Mouse (Mus musculus) adrenal gland, postnatal 25 days (tissue): ENCODE measurements at regions not wholly inside any gene's neighbourhood (a gene's known extent, or its start where the extent isn't known, plus 50 kb on each side); places are given as distances from the start of the nearest gene placed in this dataset.
A peak's percentile ranks its signal among the peaks of the same experiment; 100 is the strongest.

Experiments
- DNase-seq: peaks from one replicate; pipeline ENCODE4 v3.0.0; 2021; ENCODE audit warnings: mixed read lengths

DNA sequence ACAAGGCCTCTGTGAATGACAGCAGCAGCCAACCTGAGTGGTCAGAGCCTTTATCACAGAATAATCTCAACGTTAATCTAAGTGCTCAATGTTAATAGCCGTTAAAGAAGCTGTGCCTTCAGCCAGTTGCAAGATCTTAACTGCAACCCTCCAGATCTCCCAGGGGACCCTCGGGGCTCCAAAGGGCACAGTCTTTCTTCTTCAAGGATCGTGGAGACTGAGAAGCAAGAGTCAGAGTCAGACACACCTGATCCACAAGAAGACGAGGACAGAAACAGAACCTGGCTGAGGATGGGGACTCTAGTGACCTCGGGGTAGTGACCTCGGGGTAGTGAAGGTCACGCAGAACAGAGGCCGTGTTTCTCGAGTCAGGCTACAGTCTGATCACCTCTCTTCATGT is 206.0 kb downstream of the Sptssa start:
- peak; percentile 4 for DNase-seq

DNA sequence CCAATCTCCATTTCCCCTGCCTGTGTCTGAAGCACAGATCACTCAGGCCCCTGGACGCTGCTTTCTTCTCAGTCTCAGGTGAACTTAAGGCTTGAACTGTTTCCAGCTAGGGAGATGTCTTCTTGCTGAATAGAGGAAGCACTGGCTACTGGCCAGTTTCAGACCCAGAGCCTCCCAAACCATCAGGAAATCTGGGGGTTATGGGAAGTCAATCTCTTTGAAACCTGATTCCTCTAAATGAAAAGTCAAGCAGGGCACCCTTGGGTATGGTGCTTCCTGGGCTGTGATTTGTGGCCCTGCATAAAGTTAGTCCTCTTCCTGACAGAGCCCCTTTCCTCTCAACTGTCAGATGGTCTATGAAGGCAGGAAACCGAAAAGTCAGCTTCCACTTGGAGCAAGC is 208.2 kb downstream of the Sptssa start:
- no peak for DNase-seq

DNA sequence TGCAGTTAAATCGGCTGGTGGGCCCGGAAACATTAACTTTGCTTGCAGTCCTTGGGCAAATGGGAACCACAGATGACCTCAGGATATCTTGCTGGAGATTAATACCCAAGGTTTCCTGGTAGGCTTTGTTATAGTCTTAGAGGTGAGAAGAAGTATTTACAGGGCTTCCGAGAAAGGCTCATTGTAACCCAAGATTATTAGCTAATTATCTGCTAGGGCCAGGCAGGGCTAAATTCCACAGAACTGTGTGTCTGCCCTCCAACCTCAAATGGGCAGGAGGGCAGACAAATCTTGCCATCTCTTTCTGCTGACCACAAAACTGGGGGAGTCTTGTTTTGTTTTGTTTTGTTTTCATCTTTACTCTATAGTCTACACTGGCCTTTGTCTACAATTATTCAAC is 209.0 kb downstream of the Sptssa start:
- DNase-seq, result no peak

DNA sequence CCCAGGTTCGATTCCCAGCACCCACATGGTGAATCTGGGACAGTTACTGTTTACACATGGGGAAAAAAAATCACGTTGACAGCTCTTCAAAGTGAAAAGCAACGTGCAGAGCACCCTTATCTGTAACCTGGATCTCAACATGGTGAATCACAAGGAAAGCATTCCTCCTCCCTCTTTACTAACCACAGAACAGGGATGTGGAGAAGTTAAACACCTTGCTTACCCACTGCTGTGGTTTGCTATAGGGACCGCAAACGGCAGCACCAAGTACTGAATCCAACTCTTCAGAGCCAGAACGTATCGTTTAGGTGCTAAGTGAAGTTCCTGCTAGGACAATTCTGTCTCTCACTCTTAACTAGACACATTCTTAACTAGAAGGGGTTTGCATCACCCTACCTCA is 210.0 kb downstream of the Sptssa start:
- DNase-seq, result no peak

DNA sequence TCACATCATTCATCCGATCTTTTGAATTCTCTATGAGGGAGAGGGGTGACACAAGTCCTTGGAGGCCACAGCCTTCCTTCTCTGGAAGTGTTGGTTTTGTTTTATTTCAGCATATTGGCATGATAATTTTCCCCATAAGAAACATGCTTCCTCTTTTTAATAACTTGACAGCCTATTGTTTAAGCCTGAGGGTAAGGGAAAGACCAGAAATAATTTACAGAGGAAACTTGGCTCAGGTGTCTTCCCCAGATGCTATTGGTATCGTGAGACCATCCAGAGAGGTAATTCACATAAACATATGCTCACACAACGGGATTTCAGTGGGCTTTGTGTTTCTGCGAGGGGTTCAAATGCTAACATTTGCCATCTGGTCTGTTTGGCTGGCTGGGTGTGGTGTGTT is 212.0 kb downstream of the Sptssa start:
- no peak for DNase-seq

DNA sequence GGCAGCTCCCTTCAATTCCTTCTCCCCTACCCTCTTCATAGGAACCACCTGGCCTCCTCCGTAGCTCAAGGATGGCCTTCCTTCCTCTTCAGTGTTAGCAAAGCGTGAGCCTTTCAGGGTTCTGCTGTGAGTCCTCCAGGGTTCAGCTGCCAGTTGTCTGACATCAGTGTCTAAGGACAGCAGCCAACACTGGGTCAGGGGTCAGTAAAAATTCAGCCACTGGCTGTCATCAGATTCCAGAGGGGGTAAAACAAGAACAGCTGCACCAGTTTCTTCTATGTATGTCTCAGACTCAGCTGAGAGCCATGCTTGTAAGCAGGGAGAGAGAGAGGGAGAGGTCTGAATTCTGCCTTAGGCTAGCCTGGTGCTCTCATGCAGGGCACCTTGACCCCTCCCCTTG is 213.1 kb downstream of the Sptssa start:
- DNase-seq, result peak; percentile 26

DNA sequence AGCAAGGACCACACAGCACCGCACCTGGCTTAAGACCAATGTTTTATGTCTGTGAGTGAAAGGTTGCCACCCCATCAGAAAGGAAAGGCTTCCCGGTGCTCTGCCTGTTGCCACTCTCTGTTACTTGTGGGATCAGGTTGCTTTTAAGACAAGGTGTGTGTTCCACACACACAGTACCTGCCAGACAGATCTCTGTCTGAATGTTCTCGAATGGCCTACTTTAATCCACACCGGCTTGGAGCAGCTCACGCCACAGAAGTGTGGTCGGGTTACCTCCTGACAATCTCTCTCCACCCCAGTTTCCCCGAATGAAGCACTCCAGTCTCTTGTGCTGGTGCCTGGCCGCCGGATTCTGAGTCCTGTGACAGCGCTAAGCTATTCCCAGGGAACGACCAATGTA is 214.0 kb downstream of the Sptssa start:
- no peak for DNase-seq

DNA sequence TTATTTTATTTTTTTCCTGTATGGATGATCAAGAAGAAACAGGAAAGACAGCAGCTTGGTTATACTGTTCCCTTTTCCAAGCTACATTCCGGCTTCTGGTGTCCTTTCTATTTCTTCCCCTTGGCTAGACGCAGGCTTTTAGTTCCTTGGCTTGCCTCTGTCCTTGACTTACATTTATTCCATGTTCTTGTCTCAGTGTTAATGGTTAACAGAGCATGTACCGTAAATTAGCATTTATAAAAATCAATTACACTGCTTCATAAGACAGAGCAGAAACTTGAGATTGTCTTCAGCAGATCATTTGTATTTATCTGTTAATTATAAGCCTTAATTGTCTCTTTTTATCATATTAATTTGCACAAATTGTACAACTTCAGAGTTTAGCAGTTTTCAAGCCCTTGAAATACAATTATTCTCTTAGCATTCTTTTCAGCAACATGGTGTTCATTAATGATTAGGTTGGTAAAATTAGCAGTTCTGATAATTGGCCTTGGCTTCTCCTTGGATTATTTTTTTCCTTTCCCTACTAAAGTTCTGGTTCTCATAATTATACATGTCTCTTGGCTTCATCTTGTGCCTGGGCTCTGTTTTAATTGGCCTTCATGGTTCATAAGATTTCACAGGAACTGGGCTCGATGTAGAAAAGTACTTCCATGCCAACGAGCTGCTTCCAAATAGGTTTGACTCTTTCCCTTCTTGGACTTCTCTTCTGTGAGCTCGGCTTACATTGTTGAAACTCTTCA is 215.4 kb downstream of the Sptssa start:
- no peak for DNase-seq

DNA sequence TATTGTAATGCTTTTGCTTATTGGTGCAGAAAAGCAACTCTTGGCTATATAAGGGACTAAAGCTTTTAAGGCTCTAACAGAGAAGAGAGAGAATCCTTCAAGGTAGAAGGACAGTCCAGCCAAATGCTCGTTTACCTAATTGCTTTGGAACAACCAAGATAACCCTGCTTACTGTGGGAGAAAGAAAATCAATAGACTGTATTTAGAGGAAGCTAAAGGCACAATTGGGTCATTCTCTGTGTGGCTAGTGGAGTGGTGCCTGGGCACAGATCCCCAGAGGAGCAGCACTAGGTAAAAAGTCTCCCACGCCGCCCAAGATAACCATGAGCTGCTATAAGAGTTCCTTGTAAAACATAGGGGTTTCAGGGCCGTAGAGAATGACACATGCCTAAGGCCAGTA is 217.6 kb downstream of the Sptssa start:
- no peak for DNase-seq

DNA sequence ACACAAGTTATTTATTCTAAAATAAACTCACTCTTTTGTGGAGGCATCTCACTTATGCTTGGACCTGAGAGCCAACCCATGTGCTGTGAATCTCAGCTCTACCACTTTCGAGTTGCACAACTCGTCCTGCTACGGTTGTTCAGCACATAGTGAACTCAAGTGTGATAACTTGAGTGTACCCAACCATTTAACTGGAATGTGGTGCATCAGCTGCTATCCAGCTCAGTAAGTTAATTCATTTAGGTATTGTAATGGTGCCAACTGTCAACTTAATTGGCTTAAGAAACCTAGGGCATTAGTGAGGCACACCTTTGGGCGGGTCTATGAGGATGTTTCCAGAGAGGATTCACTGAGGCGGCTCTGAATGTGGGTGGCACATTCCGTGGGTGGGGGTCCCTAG is 221.6 kb upstream of the Egln3 start:
- DNase-seq, result no peak

DNA sequence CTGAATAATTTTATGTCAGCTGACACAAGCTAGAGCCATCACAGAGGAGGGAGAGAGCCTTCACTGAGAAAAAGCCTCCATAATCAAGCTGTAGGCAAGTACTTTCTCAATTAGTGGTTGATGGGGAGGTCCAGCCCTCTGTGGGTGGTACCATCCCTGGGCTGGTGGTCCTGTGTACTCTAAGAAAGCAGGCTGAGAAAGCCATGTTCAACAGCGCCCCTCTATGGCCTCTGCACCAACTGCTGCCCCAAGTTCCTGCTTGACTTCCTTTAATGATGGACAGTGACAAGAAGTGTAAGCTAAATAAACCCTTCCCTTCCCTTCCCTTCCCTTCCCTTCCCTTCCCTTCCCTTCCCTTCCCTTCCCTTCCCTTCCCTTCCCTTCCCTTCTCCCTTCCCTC is 211.2 kb upstream of the Egln3 start:
- DNase-seq, result no peak

DNA sequence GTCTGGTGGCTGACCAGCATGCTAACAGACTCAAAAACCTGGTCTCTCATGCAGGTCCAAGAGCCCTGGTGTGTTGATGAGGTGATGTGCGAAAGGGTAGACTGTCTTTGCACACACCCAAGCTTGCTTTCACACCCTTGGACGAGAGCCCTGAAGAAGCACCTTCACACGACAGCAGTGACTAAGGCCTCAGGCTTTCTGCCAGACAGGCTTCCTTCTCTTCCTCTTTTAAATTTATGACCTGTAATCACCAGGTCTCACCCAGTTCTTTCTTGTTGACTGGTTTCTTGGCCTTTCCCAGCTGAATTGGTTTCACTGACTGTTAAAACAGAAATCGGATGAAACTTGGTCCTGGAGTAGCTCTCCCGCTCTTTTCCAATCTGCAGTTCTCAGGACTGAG is 210.5 kb upstream of the Egln3 start:
- DNase-seq, result peak; percentile 6

DNA sequence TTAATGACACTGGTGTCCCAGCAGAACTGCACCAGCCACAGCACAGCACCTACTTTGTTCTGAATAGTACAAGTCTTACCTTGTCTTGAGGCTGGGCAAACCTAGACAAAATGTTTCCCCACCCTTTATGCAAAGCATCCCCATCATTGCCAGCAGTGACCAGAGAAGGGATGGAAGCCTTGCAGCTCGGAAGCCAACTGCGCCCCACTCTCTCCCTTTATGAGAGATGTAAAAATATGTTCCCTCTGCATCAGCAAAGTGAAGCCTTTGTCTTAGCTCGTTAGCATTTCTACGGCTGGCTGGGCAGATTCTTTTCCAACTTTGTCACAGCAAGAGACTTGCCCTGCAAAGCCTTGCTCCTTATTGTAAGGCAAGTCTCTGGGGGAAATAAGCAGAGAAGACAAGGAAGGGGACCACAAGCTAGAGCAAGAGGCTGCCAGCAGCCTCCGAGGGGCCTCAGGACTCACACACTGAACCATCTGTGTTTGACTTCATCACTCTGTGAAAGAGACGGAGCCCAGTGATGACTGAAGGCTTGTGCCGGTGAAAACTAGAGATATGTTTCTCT is 206.5 kb upstream of the Egln3 start:
- DNase-seq, result no peak

DNA sequence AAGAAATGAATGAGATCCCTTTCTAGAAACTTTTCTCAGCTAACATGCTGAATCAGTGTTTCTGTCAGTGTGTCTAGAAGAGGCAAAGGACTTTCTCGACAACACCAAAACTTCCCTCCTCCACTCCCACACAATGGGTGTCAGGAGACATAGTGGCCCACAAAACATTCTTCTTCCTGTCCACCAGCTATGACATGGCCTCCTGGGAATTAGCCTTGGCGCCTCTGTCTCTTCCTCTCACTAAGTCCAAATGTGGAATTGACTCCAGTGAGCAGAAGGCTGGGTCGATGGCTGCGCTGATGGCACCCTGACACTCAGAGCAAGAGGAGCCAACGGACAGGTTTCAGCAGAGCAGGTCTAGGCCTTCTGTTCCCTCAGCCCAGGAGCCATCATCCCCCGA is 205.2 kb upstream of the Egln3 start:
- DNase-seq, result no peak

DNA sequence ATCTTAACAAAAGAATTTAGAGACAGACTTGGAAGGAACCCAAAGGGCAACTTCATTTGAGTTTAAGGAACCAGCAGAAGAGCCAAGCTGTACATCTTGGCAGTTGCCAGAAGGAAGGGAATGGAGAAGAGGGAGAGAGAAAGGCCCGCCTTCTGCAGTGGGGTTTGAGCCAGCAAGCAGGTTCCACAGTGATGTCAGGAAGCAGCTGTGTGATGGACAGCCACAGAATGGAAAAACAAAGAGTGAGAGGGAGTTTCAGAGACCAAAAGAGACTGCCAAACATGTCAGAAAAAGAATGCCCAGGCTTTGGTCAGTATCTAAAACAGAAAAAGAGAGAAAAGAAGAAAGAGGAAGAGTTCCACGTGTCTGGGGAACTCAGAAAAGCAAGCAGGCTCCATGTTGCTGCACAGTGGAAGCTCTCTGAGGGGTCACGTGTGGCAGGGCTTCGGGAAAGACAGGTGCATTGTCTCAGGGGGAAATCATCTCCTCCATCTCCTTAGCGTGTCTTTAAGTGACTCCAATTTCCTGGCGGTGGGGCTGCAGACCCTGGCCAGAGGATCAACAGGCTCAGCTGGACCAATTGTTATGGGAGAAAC is 203.7 kb upstream of the Egln3 start:
- no peak for DNase-seq

DNA sequence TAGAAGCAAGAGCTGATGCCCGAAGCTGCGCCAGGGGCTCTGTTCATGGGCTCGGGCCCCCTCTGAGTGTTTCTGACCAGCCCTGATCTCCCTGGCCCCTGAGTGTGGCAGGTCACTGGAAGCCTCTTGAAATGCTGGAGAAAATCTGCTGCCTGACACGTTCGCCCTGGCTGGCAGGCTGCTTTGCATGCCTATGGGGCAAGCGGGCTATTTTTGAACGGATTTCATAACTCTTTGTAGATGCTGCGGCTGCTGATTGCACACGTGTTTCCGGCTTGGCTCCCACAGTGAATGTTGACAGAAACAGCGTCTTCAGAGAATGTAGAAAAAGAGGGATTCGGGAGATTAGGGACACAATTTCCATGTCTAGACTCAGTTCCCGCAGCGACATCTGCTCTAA is 201.4 kb upstream of the Egln3 start:
- DNase-seq, result peak; percentile 28

DNA sequence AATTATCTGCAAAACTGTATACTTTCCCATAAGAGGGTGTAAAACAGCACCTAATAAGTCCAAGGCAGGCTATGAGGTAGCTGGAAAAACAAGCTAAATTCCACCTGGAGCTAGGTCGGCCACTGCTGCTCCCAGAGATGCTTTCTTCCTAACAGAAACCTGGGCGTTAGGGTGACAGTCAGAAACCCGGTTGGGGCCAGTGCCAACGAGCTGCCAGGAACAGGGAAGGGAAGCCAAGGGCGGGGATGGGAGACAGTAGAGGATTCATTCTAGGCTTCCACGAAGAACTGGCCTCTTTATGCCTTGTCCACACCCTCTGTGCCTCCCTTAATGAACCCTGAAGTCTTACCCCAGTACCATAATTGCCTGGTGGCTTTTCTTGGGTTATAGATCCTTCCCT is 198.9 kb upstream of the Egln3 start:
- DNase-seq, result no peak

DNA sequence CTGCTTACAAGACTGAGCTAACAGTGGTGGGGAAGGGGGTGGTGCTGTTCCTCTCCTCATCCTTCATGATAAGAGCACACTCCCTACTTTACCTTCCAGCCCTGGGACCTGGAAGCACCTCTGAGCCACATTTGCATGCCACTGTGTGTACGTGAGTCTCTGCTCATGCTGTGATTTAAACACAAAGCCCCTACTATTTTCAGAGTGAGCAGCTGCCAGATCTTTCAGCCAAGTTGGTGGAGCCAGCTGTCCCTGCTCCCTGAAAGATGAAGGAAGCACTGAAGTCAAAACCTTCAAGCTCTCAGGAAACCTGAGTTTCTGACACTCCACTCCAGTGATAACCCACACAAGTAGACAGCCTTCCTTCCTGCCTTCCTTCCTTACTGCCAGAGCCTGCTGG is 198.0 kb upstream of the Egln3 start:
- no peak for DNase-seq

DNA sequence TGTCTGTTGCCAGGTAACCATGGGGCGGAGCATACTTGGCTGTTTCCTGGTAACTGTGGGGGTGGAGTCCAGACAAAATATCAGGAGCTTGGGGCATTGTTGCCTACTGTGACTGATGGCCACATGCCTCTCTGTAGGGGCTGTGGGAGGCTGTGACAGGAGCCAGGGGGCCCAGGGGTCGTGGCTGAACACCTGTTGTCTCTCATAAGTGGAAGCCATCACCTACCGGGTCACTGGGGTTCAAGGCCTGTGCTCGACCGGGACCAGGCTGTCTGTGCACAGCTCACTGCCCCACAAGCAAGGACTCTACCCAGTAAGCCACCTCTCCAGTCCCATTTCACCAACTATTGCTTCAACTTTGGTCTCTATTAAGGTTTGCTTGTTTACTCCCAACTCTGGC is 196.4 kb upstream of the Egln3 start:
- no peak for DNase-seq

DNA sequence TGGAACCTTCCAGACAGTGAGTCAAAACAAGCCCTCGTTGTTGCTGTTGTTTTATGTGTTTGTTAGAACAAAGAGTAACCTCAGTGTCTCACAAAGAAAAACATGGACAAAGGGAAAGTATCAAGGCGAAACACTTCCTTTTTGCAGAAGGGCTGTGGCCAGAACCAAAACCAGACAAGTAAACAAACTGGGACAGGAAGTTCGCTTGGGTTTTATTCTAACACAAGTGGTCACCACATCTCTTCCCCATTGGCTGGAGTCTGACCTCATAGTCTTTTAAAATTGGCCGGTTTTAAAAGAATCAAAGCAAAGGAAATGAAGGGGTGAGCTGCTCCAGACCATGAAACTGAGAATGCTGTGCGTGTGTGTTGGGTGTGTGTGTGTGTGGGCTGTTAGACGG is 194.4 kb upstream of the Egln3 start:
- no peak for DNase-seq

DNA sequence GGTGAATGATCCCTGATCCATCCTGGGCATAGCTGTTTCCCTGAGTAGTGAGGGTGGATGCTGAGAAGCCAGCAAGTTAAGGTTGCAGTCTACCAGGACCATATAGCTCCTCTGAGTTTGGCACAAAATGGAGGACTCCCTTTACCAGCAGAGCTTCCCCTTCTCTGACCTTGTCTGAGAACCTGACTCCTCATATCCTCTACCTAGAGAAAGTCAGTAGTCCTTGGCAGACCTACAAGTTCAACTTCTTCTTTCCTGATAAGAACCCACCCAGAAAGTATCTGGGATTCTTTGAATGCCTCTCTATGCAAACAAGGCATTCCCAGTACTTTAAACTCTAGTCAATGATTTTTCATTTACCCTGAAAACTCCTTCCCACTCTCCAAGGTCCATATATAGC is 193.3 kb upstream of the Egln3 start:
- DNase-seq, result no peak

DNA sequence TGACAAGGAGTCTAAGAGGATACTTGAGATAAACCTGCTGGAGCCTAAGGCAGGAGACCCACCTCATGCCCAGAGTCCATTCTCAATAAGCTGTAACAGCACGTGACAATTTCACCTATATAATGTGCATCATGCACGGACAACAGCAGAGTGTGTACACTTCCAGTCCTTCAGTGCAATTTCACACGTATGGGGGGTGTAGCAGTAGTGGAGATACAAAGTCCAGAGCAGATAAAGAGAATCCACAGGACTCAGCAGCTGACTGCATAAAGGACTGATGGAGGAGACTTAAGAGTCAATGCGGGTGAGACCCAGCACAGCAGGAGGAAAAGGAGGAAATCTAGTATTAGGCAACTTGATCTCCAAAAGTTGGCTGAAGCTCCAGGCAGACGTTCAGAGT is 192.7 kb upstream of the Egln3 start:
- DNase-seq, result no peak

DNA sequence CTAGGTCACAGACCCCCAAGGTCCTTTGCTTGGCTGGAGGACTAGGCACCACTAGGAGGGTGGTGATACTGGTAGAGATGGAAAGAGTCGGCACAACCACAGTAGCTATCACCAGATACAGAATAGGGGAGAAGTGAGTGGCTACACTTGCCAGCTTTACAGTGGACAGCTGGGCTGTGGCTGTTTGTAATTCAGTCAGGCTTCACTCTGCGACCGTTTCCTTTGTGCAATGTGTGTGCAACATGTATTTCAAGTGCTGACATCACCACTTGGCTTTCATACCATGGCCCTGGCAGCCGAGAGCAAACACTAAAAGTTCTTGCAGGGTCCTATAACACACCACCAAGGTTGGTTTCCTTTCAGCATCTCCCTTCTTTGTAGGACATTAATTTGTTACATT is 181.7 kb upstream of the Egln3 start:
- no peak for DNase-seq

DNA sequence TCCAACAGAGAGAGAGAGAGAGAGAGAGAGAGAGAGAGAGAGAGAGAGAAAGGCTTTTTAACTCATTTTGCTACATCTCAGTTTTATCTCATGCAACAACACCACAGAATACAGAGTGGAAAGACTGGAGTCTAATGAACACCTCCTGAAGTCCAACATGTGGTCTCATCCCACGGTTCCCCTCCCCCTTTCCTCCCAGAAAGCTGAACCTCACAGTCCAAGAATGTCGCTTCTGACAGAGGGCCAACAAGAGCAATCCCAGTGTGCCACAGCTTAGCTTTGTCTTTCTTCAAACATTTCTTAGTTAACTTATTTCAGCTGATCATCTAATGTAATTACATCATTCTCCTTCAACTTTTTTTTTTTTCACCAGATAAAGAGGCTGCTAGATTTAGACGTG is 180.5 kb upstream of the Egln3 start:
- no peak for DNase-seq
